Mouse (Mus musculus) heart, embryonic 13.5 days (tissue): ENCODE data around the gene Olfr195. TPM values are rescaled to one million over a fixed set of nuclear protein-coding genes. Genes with fewer than 3 reads are reported as not detected.
"Not testable (repeated sequence)": the region's sequence is repeated elsewhere in the genome, so short reads cannot be mapped to it uniquely, and the experiment has no call there.

Experiments used
- ATAC-seq: fragments of 200-750 bp; cut with Nextera tagmentation; 2 replicates; pipeline ENCODE4 v1.8.0; 2017; ENCODE audit warnings: moderate TSS enrichment; ENCODE audit not compliant: insufficient number of reproducible peaks, low FRiP score, low TSS enrichment; ENCODE audit errors: extremely low read depth
- H3K27ac ChIP-seq: fragments of 300-500 bp; sonication (generic); replicated peaks from 2 replicates; pipeline ENCODE4 v1.5.1; 2015; ENCODE audit warnings: moderate library complexity, mild to moderate bottlenecking, inconsistent platforms
- H3K27me3 ChIP-seq: fragments of 300-500 bp; sonication (generic); replicated peaks from 2 replicates; pipeline ENCODE4 v1.6.1; 2015; ENCODE audit warnings: mild to moderate bottlenecking, inconsistent platforms
- H3K36me3 ChIP-seq: fragments of 300-500 bp; sonication (generic); 2 replicates; pipeline ENCODE4 v1.6.1; 2015; ENCODE audit warnings: mild to moderate bottlenecking, inconsistent platforms
- H3K4me1 ChIP-seq: fragments of 300-500 bp; sonication (generic); 2 replicates; pipeline ENCODE4 v1.6.1; 2015; ENCODE audit warnings: inconsistent platforms
- H3K4me2 ChIP-seq: fragments of 300-500 bp; sonication (generic); 2 replicates; pipeline ENCODE4 v1.6.1; 2015; ENCODE audit warnings: inconsistent platforms, mild to moderate bottlenecking, moderate library complexity
- H3K4me3 ChIP-seq: fragments of 300-500 bp; sonication (generic); 2 replicates; pipeline ENCODE4 v1.5.1; 2015; ENCODE audit warnings: moderate library complexity, mild to moderate bottlenecking, inconsistent platforms
- H3K9ac ChIP-seq: fragments of 300-500 bp; sonication (generic); 2 replicates; pipeline ENCODE4 v1.6.1; 2015; ENCODE audit warnings: inconsistent platforms, mild to moderate bottlenecking, moderate library complexity
- H3K9me3 ChIP-seq: fragments of 300-500 bp; sonication (generic); 2 replicates; pipeline ENCODE4 v1.6.1; 2016; ENCODE audit warnings: inconsistent platforms
- WGBS: fragments of 180-500 bp; shearing (Covaris S2); methylation state at CpG from one replicate; pipeline ENCODE4 v1.1.7; 2015; ENCODE audit warnings: mixed read lengths; 5-methylcytosine and 5-hydroxymethylcytosine counted together
- polyA plus RNA-seq: library from polyadenylated mRNA; unstranded; fragments of >200 nt; fragmentation: Nextera tagmentation; extraction: Ambion mirVana; gene quantifications from 2 replicates; pipeline ENCODE4 v1.2.1, GENCODE M21; 2015

The Olfr195 gene
- not detected in 2 replicates for polyA plus RNA-seq

DNA sequence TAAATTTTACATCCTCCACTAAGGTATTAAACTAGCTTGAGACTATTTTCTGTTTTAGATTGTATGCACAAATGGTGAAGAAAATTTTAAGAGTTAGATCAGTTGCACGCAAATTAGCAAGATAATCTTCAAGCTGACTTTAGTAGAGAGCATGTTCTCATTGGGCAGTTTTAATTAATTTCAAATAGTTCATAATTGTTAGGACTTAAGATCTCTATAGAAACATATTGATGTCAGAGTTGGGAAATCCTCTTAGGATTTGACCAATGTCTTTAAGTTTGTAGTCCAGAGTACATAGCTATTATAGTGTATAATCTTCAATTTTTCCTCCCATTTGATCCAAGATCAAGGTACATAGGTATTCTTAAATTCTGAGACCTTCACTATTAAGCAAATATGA, at the start of gene Olfr195:
TSS of gene Olfr195 (plus strand) at position 301 of the 400 bp plus-strand sequence.
- Histone ChIP-seq H3K36me3 (no peaks in the 10 kb centered on the region), H3K4me3 (no peak within 1 kb of the TSS), H3K9ac (no peak within 1 kb of the TSS), H3K27me3 (no peaks in the 10 kb centered on the region), H3K9me3 (no peaks in the 10 kb centered on the region), H3K27ac (no peak within 1 kb of the TSS), H3K4me2 (no peak within 1 kb of the TSS), H3K4me1 (no peaks in the 10 kb centered on the region)
- WGBS: 83% methylated on average over 1 of the region's 1 CpGs
- no peak for ATAC-seq

GRCm38 (mm10) chr16:59105312-59105711, 41.5 kb upstream of the Olfr195 start:
- no peak overlapping the region for H3K4me2 ChIP-seq
- no peak overlapping the region for H3K27ac ChIP-seq
- 62% methylated on average over 2 of the region's 2 CpGs for WGBS
- no peaks in the 10 kb centered on the region for H3K9me3 ChIP-seq
- H3K27me3 ChIP-seq: no peaks in the 10 kb centered on the region
- no peak overlapping the region for H3K4me3 ChIP-seq
- no peaks in the 10 kb centered on the region for H3K4me1 ChIP-seq
- H3K9ac ChIP-seq: no peak overlapping the region
- H3K36me3 ChIP-seq: no peaks in the 10 kb centered on the region
- no peak for ATAC-seq

GRCm38 (mm10) chr16:59108522-59108921, 38.3 kb upstream of the Olfr195 start:
- H3K4me3 ChIP-seq, H3K4me2 ChIP-seq, H3K4me1 ChIP-seq, H3K36me3 ChIP-seq, H3K27ac ChIP-seq, H3K27me3 ChIP-seq, H3K9ac ChIP-seq, H3K9me3 ChIP-seq, ATAC-seq: not testable (repeated sequence)
- 35% methylated on average over 5 of the region's 5 CpGs for WGBS

DNA sequence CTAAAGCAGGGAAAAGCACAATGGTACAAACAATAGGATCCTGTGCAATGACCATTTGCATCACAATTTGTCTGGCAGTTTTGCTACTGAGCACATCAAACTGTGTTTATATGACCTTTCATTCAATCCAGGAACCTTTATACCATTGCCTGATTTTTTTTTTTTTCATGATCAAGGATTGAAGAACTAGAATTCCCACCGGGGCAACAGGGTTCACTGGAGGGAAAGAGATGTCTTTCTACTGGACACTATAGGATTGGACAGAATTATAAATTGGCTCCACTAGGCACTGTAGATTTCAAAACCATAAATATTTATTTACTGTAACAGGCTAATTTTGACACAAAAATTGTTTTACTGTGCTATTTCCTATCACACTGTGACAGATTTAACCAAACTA, 35.1 kb upstream of the Olfr195 start, which contains the start of gene Olfr193:
TSS of gene Olfr193 (minus strand) at position 101 of the 400 bp plus-strand sequence.
- ATAC-seq: no peak
- WGBS: 66% methylated on average over 1 of the region's 1 CpGs
- Histone ChIP-seq H3K9ac (no peak within 1 kb of the TSS), H3K4me2 (no peak within 1 kb of the TSS), H3K36me3 (no peaks in the 10 kb centered on the region), H3K4me1 (no peaks in the 10 kb centered on the region), H3K27me3 (no peaks in the 10 kb centered on the region), H3K4me3 (no peak within 1 kb of the TSS), H3K9me3 (no peaks in the 10 kb centered on the region), H3K27ac (no peak within 1 kb of the TSS)

DNA sequence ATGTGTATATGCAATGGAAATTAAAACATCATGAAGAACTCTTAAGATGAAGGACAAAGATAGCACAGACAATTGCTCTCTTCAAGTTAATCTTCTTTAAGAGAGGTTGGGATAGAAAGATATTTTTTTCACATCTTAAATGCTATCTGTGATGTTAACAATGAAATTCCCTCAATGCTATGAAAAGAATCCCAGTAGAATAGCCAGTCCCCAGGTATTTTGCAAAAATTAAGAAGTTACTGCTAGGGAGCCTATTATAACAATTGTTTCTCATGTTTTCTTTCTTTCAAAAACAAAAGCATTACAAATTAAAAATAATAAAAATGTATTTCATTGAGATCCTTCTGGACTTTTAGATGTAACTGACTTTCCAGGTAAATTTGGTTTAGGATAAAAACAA, 25.9 kb upstream of the Olfr195 start, which contains the start of gene Olfr194:
TSS of gene Olfr194 (minus strand) at position 101 of the 400 bp plus-strand sequence.
- H3K4me3 ChIP-seq: no peak within 1 kb of the TSS
- H3K4me1 ChIP-seq: no peaks in the 10 kb centered on the region
- H3K9ac ChIP-seq: no peak within 1 kb of the TSS
- no peak for ATAC-seq
- H3K27ac ChIP-seq: no peak within 1 kb of the TSS
- H3K9me3 ChIP-seq: peaks cover 3% of the 10 kb centered on the region; the same call in 1 of the 2 replicates
- no peak within 1 kb of the TSS for H3K4me2 ChIP-seq
- H3K36me3 ChIP-seq: no peaks in the 10 kb centered on the region
- H3K27me3 ChIP-seq: no peaks in the 10 kb centered on the region

DNA sequence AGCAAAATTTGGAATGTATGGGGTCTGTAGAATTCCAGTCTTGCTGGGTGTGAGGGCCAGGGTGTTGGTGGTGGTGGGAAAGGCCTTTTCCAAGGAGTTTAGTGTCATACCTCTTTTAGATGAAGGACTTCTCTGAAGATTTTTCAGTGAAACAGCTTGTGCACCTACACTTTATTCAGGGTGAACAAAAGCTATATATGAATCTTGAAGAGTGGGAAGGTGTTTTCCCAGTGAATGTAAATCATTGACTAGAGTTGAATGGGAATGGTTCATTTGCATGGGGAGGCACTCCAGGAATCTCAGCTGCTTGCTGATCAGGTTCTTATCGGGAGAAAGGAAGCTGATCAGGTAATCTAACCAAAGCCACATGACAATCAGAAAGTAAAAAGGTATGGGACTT, 16.1 kb upstream of the Olfr195 start:
- 76% methylated on average over 1 of the region's 1 CpGs for WGBS
- H3K9ac ChIP-seq: no peak overlapping the region

DNA sequence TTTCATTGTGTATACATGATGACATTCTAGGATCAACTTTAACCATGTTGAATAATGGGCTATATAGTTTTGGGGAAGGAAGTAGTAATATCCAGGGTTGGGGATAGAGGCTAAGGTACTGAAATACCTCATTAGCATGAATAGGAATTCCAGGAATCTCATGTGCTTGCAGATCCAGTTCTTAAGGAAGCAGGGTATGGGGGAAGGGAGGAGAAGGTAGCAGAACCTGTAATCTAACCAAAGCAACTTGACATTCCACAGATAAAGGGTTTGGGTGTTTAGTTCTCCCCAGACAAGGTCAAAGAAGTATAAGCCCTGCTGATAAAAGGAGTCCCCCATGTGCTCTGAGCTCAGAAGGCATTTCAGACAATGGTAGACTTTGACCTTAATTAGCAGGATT, 5.7 kb upstream of the Olfr195 start:
- H3K9me3 ChIP-seq: no peaks in the 10 kb centered on the region
- H3K4me3 ChIP-seq: no peak overlapping the region
- H3K4me2 ChIP-seq: no peak overlapping the region
- no peak for ATAC-seq
- H3K9ac ChIP-seq: no peak overlapping the region
- H3K27me3 ChIP-seq: no peaks in the 10 kb centered on the region
- no peaks in the 10 kb centered on the region for H3K36me3 ChIP-seq
- H3K4me1 ChIP-seq: no peaks in the 10 kb centered on the region
- no peak overlapping the region for H3K27ac ChIP-seq

More for the DNA sequence above, 16.1 kb upstream of the Olfr195 start:
- Histone ChIP-seq H3K4me3 (no peak overlapping the region), H3K4me1 (no peaks in the 10 kb centered on the region), H3K27me3 (no peaks in the 10 kb centered on the region), H3K4me2 (no peak overlapping the region), H3K9me3 (peaks cover 5% of the 10 kb centered on the region; the same call in 1 of the 2 replicates), H3K27ac (no peak overlapping the region), H3K36me3 (no peaks in the 10 kb centered on the region)
- no peak for ATAC-seq

DNA sequence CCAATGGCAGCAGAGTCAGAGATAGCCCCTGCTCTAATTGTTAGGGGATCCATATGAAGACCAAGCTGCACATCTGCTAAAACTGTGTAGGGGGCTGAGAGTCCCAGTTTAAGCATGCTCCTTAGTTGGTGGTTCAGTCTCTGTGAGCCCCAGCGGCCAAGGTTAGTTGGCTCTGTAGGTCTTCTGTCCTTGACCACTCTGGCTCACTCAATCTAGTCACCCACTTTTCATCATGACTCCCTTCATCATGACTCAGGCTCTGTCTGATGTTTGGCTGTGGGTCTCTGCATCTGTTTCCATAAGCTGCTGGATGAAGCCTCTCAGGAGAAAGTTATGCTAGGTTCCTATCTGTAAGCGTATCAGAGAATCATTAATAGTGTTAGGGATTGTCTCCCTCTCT, 5.2 kb downstream of the Olfr195 start:
- WGBS: 71% methylated on average over 2 of the region's 2 CpGs
- H3K4me1 ChIP-seq: no peaks in the 10 kb centered on the region
- H3K27ac ChIP-seq: no peak overlapping the region
- no peak overlapping the region for H3K9ac ChIP-seq
- no peaks in the 10 kb centered on the region for H3K36me3 ChIP-seq
- no peak overlapping the region for H3K4me2 ChIP-seq
- no peak for ATAC-seq
- H3K9me3 ChIP-seq: no peaks in the 10 kb centered on the region
- no peak overlapping the region for H3K4me3 ChIP-seq
- H3K27me3 ChIP-seq: no peaks in the 10 kb centered on the region

- no peak within 1 kb of the TSS for H3K4me3 ChIP-seq
- no peak within 1 kb of the TSS for H3K4me2 ChIP-seq
- H3K27ac ChIP-seq: no peak within 1 kb of the TSS
- H3K4me1 ChIP-seq: no peaks in the 10 kb centered on the region
- ATAC-seq: no peak
- 67% methylated on average over 3 of the region's 3 CpGs for WGBS
- no peaks in the 10 kb centered on the region for H3K36me3 ChIP-seq
- no peaks in the 10 kb centered on the region for H3K27me3 ChIP-seq
- H3K9me3 ChIP-seq: 0 out of 2 replicates have a peak, but pooled peaks cover 8% of the 10 kb centered on the region
- no peak within 1 kb of the TSS for H3K9ac ChIP-seq
These were observed 23.5 kb downstream of the Olfr195 start, which contains the start of gene Olfr196 for GRCm38 (mm10) chr16:59170354-59170753. Gene Olfr196, minus strand, starts transcription at chr16:59170454.

Other genes with a start within 250 kb of the Olfr195 start
- not detected in 2 replicates for gene Olfr181, start 218.3 kb upstream of the Olfr195 start, polyA plus RNA-seq
- not detected in 2 replicates for gene Olfr180, start 217.7 kb upstream of the Olfr195 start, polyA plus RNA-seq
- not detected in 2 replicates for gene Olfr183, start 151.7 kb upstream of the Olfr195 start, polyA plus RNA-seq
- not detected in 2 replicates for gene Olfr186, start 116.8 kb upstream of the Olfr195 start, polyA plus RNA-seq
- not detected in 2 replicates for gene Olfr187, start 107.3 kb upstream of the Olfr195 start, polyA plus RNA-seq
- not detected in 2 replicates for gene Olfr190, start 69.0 kb upstream of the Olfr195 start, polyA plus RNA-seq
- gene Olfr191, start 57.2 kb upstream of the Olfr195 start, polyA plus RNA-seq: not detected in 2 replicates
- gene Olfr193, start 35.2 kb upstream of the Olfr195 start, polyA plus RNA-seq: not detected in 2 replicates
- not detected in 2 replicates for gene Olfr194, start 26.0 kb upstream of the Olfr195 start, polyA plus RNA-seq
- gene Olfr196, start 23.4 kb downstream of the Olfr195 start, polyA plus RNA-seq: not detected in 2 replicates
- not detected in 2 replicates for gene Olfr198, start 56.5 kb downstream of the Olfr195 start, polyA plus RNA-seq
- gene Olfr199, start 72.7 kb downstream of the Olfr195 start, polyA plus RNA-seq: not detected in 2 replicates
- not detected in 2 replicates for gene Olfr201, start 125.6 kb downstream of the Olfr195 start, polyA plus RNA-seq
- not detected in 2 replicates for gene Olfr202, start 139.7 kb downstream of the Olfr195 start, polyA plus RNA-seq
- not detected in 2 replicates for gene Olfr203, start 151.8 kb downstream of the Olfr195 start, polyA plus RNA-seq
- gene Olfr204, start 171.2 kb downstream of the Olfr195 start, polyA plus RNA-seq: not detected in 2 replicates
- not detected in 2 replicates for gene Olfr205, start 184.1 kb downstream of the Olfr195 start, polyA plus RNA-seq
- gene Olfr206, start 202.2 kb downstream of the Olfr195 start, polyA plus RNA-seq: not detected in 2 replicates
- gene Olfr209, start 216.9 kb downstream of the Olfr195 start, polyA plus RNA-seq: not detected in 2 replicates